Mouse (Mus musculus): ENCODE data around the gene Gab2. TPM values are rescaled to one million over a fixed set of nuclear protein-coding genes. Genes with fewer than 3 reads are reported as not detected.
"Not testable (repeated sequence)": the region's sequence is repeated elsewhere in the genome, so short reads cannot be mapped to it uniquely, and the experiment has no call there.

The Gab2 gene
- polyA plus RNA-seq, 1 experiment: 6.2 TPM

GRCm38 (mm10) chr7:97223836-97224235, 142.4 kb downstream of the Gab2 start:
- TF ChIP-seq POLR2A (IDR thresholded peaks at IDR 0.05; ENCODE audit: control insufficient read depth, extremely low read depth, insufficient read depth, low read length, poor library complexity) (no peak), CTCF (IDR thresholded peaks at IDR 0.05; ENCODE audit: borderline replicate concordance, control insufficient read depth, extremely low read depth, insufficient read depth, low read length, poor library complexity) (no peak)
- WGBS: 95% methylated on average over 2 of the region's 2 CpGs
- no peaks in the 10 kb centered on the region for H3K4me1 ChIP-seq (replicated peaks; ENCODE audit: control insufficient read depth, insufficient read depth, low read length)
- H3K27ac ChIP-seq (ENCODE audit: control insufficient read depth, insufficient read depth, low read length): no peak overlapping the region
- no peaks in the 10 kb centered on the region for H3K36me3 ChIP-seq (ENCODE audit: control insufficient read depth, insufficient read depth, low read length)
- no peaks in the 10 kb centered on the region for H3K27me3 ChIP-seq (ENCODE audit: control insufficient read depth, insufficient read depth, low read length)
- DNase-seq: no peak
- H3K4me3 ChIP-seq (ENCODE audit: control insufficient read depth, insufficient read depth, low read length): no peak overlapping the region

- H3K36me3 ChIP-seq (ENCODE audit: control insufficient read depth, insufficient read depth, low read length): no peaks in the 10 kb centered on the region
- no peak for DNase-seq
- 89% methylated on average over 2 of the region's 2 CpGs for WGBS
- no peaks in the 10 kb centered on the region for H3K27me3 ChIP-seq (ENCODE audit: control insufficient read depth, insufficient read depth, low read length)
- TF ChIP-seq CTCF (IDR thresholded peaks at IDR 0.05; ENCODE audit: borderline replicate concordance, control insufficient read depth, extremely low read depth, insufficient read depth, low read length, poor library complexity) (no peak), POLR2A (IDR thresholded peaks at IDR 0.05; ENCODE audit: control insufficient read depth, extremely low read depth, insufficient read depth, low read length, poor library complexity) (no peak)
- no peak overlapping the region for H3K27ac ChIP-seq (ENCODE audit: control insufficient read depth, insufficient read depth, low read length)
- no peaks in the 10 kb centered on the region for H3K4me1 ChIP-seq (replicated peaks; ENCODE audit: control insufficient read depth, insufficient read depth, low read length)
- H3K4me3 ChIP-seq (ENCODE audit: control insufficient read depth, insufficient read depth, low read length): no peak overlapping the region
Measured at GRCm38 (mm10) chr7:97245261-97245949, 164.0 kb downstream of the Gab2 start.

DNA sequence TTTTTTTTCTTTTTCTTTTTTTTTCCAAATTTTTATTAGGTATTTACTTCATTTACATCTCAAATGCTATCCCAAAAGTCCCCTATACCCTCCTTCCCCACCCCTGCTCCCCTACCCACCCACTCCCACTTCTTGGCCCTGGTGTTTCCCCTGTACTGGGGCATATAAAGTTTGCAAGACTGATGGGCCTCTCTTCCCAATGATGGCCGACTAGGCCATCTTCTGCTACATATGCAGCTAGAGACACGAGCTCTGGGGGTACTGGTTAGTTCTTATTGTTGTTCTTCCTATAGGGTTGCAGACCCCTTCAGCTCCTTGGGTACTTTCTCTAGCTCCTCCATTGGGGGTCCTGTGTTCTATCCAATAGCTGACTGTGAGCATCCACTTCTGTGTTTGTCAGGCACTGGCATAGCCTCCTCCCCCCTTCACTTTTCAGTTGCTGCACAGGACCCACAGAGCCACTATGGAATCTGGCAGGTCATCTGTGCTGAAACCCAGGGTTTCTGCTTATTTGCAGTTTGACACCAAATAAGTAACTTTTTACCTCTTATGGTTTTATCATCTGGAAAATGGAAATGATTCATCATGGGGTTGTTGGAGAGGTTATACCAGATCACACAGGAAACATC, 164.7 kb downstream of the Gab2 start:
- H3K27ac ChIP-seq (ENCODE audit: control insufficient read depth, insufficient read depth, low read length); H3K27me3 ChIP-seq (ENCODE audit: control insufficient read depth, insufficient read depth, low read length): not testable (repeated sequence)
- 98% methylated on average over 2 of the region's 2 CpGs for WGBS

GRCm38 (mm10) chr7:97247661-97248060, 166.3 kb downstream of the Gab2 start:
- H3K36me3 ChIP-seq (ENCODE audit: control insufficient read depth, insufficient read depth, low read length): no peaks in the 10 kb centered on the region
- H3K4me3 ChIP-seq (ENCODE audit: control insufficient read depth, insufficient read depth, low read length): no peak overlapping the region
- no peaks in the 10 kb centered on the region for H3K4me1 ChIP-seq (replicated peaks; ENCODE audit: control insufficient read depth, insufficient read depth, low read length)
- no peak for TF ChIP-seq CTCF (IDR thresholded peaks at IDR 0.05; ENCODE audit: borderline replicate concordance, control insufficient read depth, extremely low read depth, insufficient read depth, low read length, poor library complexity)
- no peak for TF ChIP-seq POLR2A (IDR thresholded peaks at IDR 0.05; ENCODE audit: control insufficient read depth, extremely low read depth, insufficient read depth, low read length, poor library complexity)
- H3K27ac ChIP-seq (ENCODE audit: control insufficient read depth, insufficient read depth, low read length): no peak overlapping the region
- DNase-seq: no peak
- no peaks in the 10 kb centered on the region for H3K27me3 ChIP-seq (ENCODE audit: control insufficient read depth, insufficient read depth, low read length)
- WGBS: 90% methylated on average over 1 of the region's 1 CpGs

More for the DNA sequence above, 164.7 kb downstream of the Gab2 start:
- not testable (repeated sequence) for H3K4me1 ChIP-seq (replicated peaks; ENCODE audit: control insufficient read depth, insufficient read depth, low read length); DNase-seq; H3K4me3 ChIP-seq (ENCODE audit: control insufficient read depth, insufficient read depth, low read length); H3K36me3 ChIP-seq (ENCODE audit: control insufficient read depth, insufficient read depth, low read length)

DNA sequence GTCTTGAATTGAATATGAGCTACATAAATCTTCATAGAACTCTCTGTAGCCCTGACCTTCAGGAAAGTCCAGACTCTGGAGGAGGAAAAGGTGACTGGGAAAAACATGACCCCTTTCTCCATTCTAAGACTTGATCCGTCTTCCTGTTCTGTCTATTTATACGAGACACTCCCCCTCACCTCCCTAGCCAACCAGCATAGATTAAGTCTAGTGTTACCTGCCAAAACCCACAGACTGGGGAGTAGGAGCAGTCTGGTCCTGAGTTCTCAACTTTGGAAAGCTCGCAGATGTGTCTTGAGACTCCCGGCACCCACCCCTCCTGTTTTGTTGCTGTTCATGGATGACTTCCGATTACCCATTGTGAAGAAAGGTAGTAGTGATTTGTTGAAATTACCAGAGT, 166.8 kb downstream of the Gab2 start:
- H3K36me3 ChIP-seq (ENCODE audit: control insufficient read depth, insufficient read depth, low read length): no peaks in the 10 kb centered on the region
- no peak for TF ChIP-seq CTCF (IDR thresholded peaks at IDR 0.05; ENCODE audit: borderline replicate concordance, control insufficient read depth, extremely low read depth, insufficient read depth, low read length, poor library complexity)
- no peak for TF ChIP-seq POLR2A (IDR thresholded peaks at IDR 0.05; ENCODE audit: control insufficient read depth, extremely low read depth, insufficient read depth, low read length, poor library complexity)
- 93% methylated on average over 5 of the region's 5 CpGs for WGBS
- no peaks in the 10 kb centered on the region for H3K4me1 ChIP-seq (replicated peaks; ENCODE audit: control insufficient read depth, insufficient read depth, low read length)
- no peak overlapping the region for H3K4me3 ChIP-seq (ENCODE audit: control insufficient read depth, insufficient read depth, low read length)
- H3K27me3 ChIP-seq (ENCODE audit: control insufficient read depth, insufficient read depth, low read length): no peaks in the 10 kb centered on the region
- DNase-seq: no peak
- no peak overlapping the region for H3K27ac ChIP-seq (ENCODE audit: control insufficient read depth, insufficient read depth, low read length)

- no peak overlapping the region for H3K4me3 ChIP-seq (ENCODE audit: control insufficient read depth, insufficient read depth, low read length)
- no peak overlapping the region for H3K27ac ChIP-seq (ENCODE audit: control insufficient read depth, insufficient read depth, low read length)
- H3K36me3 ChIP-seq (ENCODE audit: control insufficient read depth, insufficient read depth, low read length): no peaks in the 10 kb centered on the region
- DNase-seq: no peak
- H3K4me1 ChIP-seq (replicated peaks; ENCODE audit: control insufficient read depth, insufficient read depth, low read length): no peaks in the 10 kb centered on the region
- 66% methylated on average over 2 of the region's 2 CpGs for WGBS
- no peaks in the 10 kb centered on the region for H3K27me3 ChIP-seq (ENCODE audit: control insufficient read depth, insufficient read depth, low read length)
- TF ChIP-seq CTCF (IDR thresholded peaks at IDR 0.05; ENCODE audit: borderline replicate concordance, control insufficient read depth, extremely low read depth, insufficient read depth, low read length, poor library complexity) (no peak), POLR2A (IDR thresholded peaks at IDR 0.05; ENCODE audit: control insufficient read depth, extremely low read depth, insufficient read depth, low read length, poor library complexity) (no peak)
Measured at GRCm38 (mm10) chr7:97251638-97252037, 170.3 kb downstream of the Gab2 start.

GRCm38 (mm10) chr7:97262541-97262940, 181.2 kb downstream of the Gab2 start:
- 88% methylated on average over 1 of the region's 1 CpGs for WGBS
- Histone ChIP-seq H3K4me3 (ENCODE audit: control insufficient read depth, insufficient read depth, low read length) (no peak overlapping the region), H3K27me3 (ENCODE audit: control insufficient read depth, insufficient read depth, low read length) (no peaks in the 10 kb centered on the region), H3K4me1 (replicated peaks; ENCODE audit: control insufficient read depth, insufficient read depth, low read length) (no peaks in the 10 kb centered on the region), H3K27ac (ENCODE audit: control insufficient read depth, insufficient read depth, low read length) (no peak overlapping the region), H3K36me3 (ENCODE audit: control insufficient read depth, insufficient read depth, low read length) (no peaks in the 10 kb centered on the region)
- TF ChIP-seq POLR2A (IDR thresholded peaks at IDR 0.05; ENCODE audit: control insufficient read depth, extremely low read depth, insufficient read depth, low read length, poor library complexity) (no peak), CTCF (IDR thresholded peaks at IDR 0.05; ENCODE audit: borderline replicate concordance, control insufficient read depth, extremely low read depth, insufficient read depth, low read length, poor library complexity) (no peak)
- no peak for DNase-seq
